Mouse (Mus musculus): ENCODE data around the gene Fn3krp. TPM values are rescaled to one million over a fixed set of nuclear protein-coding genes. Genes with fewer than 3 reads are reported as not detected.

The Fn3krp gene
- total RNA-seq, 2 experiments from 2014 or later: 6.0 to 8.3 TPM

GRCm38 (mm10) chr11:121439686-121440292 is 18.6 kb downstream of the Fn3krp start:
- intact Hi-C loops (cut with DNase I): no loop called here

GRCm38 (mm10) chr11:121441653-121442052 is 20.5 kb downstream of the Fn3krp start:
- intact Hi-C loops (cut with DNase I): no loop called here
- no peak for DNase-seq

More at GRCm38 (mm10) chr11:121439686-121440292, 18.6 kb downstream of the Fn3krp start:
- DNase-seq: no peak

GRCm38 (mm10) chr11:121442076-121442475 is 20.9 kb downstream of the Fn3krp start:
- no peak for DNase-seq
- intact Hi-C loops (cut with DNase I): no loop called here

GRCm38 (mm10) chr11:121451216-121451726 is 30.1 kb downstream of the Fn3krp start:
- DNase-seq: no peak
- intact Hi-C loops (cut with DNase I): no loop called here

GRCm38 (mm10) chr11:121451753-121452635 is 30.8 kb downstream of the Fn3krp start, which contains the start of gene Tbcd:
Gene Tbcd (plus strand): TSS chr11:121451949.
- peak; percentile 95 to 97 for DNase-seq
- intact Hi-C loops (cut with DNase I): no loop called here

GRCm38 (mm10) chr11:121457874-121458273 is 36.7 kb downstream of the Fn3krp start:
- intact Hi-C loops (cut with DNase I): no loop called here
- DNase-seq: no peak

- intact Hi-C loops (cut with DNase I): no loop called here
- DNase-seq: no peak
Observed at GRCm38 (mm10) chr11:121467408-121467807, 46.2 kb downstream of the Fn3krp start.

GRCm38 (mm10) chr11:121474831-121475230 is 53.6 kb downstream of the Fn3krp start:
- DNase-seq: no peak
- intact Hi-C loops (cut with DNase I): loop anchor here (5.0 kb wide), 1 partner anchor 177 kb away; no protein-coding TSS in a partner anchor

- intact Hi-C loops (cut with DNase I): loop anchor here (1.0 to 5.0 kb wide), 2 partner anchors 176 to 332 kb away; no protein-coding TSS in a partner anchor
- peak; percentile 74 to 85 for DNase-seq
Observed at GRCm38 (mm10) chr11:121475699-121476415, 54.7 kb downstream of the Fn3krp start.

GRCm38 (mm10) chr11:121479476-121480203 is 58.4 kb downstream of the Fn3krp start:
- DNase-seq: no peak
- intact Hi-C loops (cut with DNase I): loop anchor here (5.0 kb wide), 1 partner anchor 173 kb away; no protein-coding TSS in a partner anchor

Small RNA genes lying within 50 kb of the gene (microRNA-seq; reads per million reads assigned to microRNA genes)
- gene Mir7236: 0 reads per million in 2 experiments

Other genes with a start within 250 kb of the Fn3krp start
- 10 to 100 TPM; 12.7 to 15.1 TPM for gene Hexdc, start 217.0 kb upstream of the Fn3krp start, total RNA-seq (2021)
- gene Ogfod3, start 216.7 kb upstream of the Fn3krp start, total RNA-seq (2021): 10 to 100 TPM; 18.3 to 19.4 TPM
- gene Cybc1, start 192.1 kb upstream of the Fn3krp start, total RNA-seq (2021): 10 to 100 TPM in 1 of 2 experiments, 1 to 10 TPM in 1; 9.3 to 12.6 TPM
- 10 to 100 TPM; 75.8 to 93.3 TPM for gene Narf, start 184.1 kb upstream of the Fn3krp start, total RNA-seq (2021)
- gene Foxk2, start 161.4 kb upstream of the Fn3krp start, total RNA-seq (2021): 10 to 100 TPM; 23.3 to 27.6 TPM
- 10 to 100 TPM; 53.0 to 54.0 TPM for gene Wdr45b, start 67.0 kb upstream of the Fn3krp start, total RNA-seq (2021)
- gene Rab40b, start 33.1 kb upstream of the Fn3krp start, total RNA-seq (2021): 1 to 10 TPM; 2.1 to 2.8 TPM
- 10 to 100 TPM; 17.3 to 22.8 TPM for gene Fn3k, start 13.5 kb downstream of the Fn3krp start, total RNA-seq (2021)
- gene Tbcd, start 30.5 kb downstream of the Fn3krp start, total RNA-seq (2021): 10 to 100 TPM; 18.9 to 19.9 TPM
- under 1 TPM in 1 of 2 experiments, not detected in 1; 0.07 TPM for gene Zfp750, start 97.9 kb downstream of the Fn3krp start, total RNA-seq (2021)